Mouse (Mus musculus) midbrain, embryonic 16.5 days (tissue): Measurements from ENCODE around the gene Msrb3. TPM values are rescaled to one million over a fixed set of nuclear protein-coding genes. Genes with fewer than 3 reads are reported as not detected.

Source experiments
- ATAC-seq: fragments of 200-750 bp; cut with Nextera tagmentation; 2 replicates; pipeline ENCODE4 v1.8.0; 2017; ENCODE audit warnings: moderate TSS enrichment
- H3K27ac ChIP-seq: fragments of 300-500 bp; sonication (generic); 2 replicates; pipeline ENCODE4 v1.5.1; 2014; ENCODE audit warnings: mild to moderate bottlenecking, low read length, mixed read lengths
- H3K27me3 ChIP-seq: fragments of 300-500 bp; sonication (generic); 2 replicates; pipeline ENCODE4 v1.6.1; 2014; ENCODE audit warnings: low read depth, low read length, mixed read lengths; ENCODE audit not compliant: control insufficient read depth, insufficient read depth
- H3K36me3 ChIP-seq: fragments of 300-500 bp; sonication (generic); 2 replicates; pipeline ENCODE4 v1.6.1; 2014; ENCODE audit warnings: mild to moderate bottlenecking, low read length, moderate library complexity, mixed read lengths; ENCODE audit not compliant: control insufficient read depth, insufficient read depth
- H3K4me1 ChIP-seq: fragments of 300-500 bp; sonication (generic); 2 replicates; pipeline ENCODE4 v1.6.1; 2014; ENCODE audit warnings: mild to moderate bottlenecking, low read length, mixed read lengths; ENCODE audit not compliant: control insufficient read depth, insufficient read depth
- H3K4me2 ChIP-seq: fragments of 300-500 bp; sonication (generic); 2 replicates; pipeline ENCODE4 v1.6.1; 2014; ENCODE audit warnings: mild to moderate bottlenecking, low read length, mixed read lengths
- H3K4me3 ChIP-seq: fragments of 300-500 bp; sonication (generic); 2 replicates; pipeline ENCODE4 v1.5.1; 2014; ENCODE audit warnings: low read depth, mild to moderate bottlenecking, low read length, moderate library complexity, mixed read lengths
- H3K9ac ChIP-seq: fragments of 300-500 bp; sonication (generic); 2 replicates; pipeline ENCODE4 v1.6.1; 2014; ENCODE audit warnings: low read depth, low read length, mixed read lengths
- H3K9me3 ChIP-seq: fragments of 300-500 bp; sonication (generic); replicated peaks from 2 replicates; pipeline ENCODE4 v1.6.1; 2014; ENCODE audit warnings: mild to moderate bottlenecking, low read length, mixed read lengths; ENCODE audit not compliant: control insufficient read depth, poor library complexity, severe bottlenecking
- WGBS: fragments of 180-500 bp; shearing (Covaris S2); extraction: QIAGEN DNeasy Blood & Tissue Kit; methylation state at CpG from one replicate; pipeline ENCODE4 v1.1.7; 2014; 5-methylcytosine and 5-hydroxymethylcytosine counted together
- polyA plus RNA-seq: library from polyadenylated mRNA; unstranded; fragments of >200 nt; fragmentation: Nextera tagmentation; extraction: Ambion mirVana; gene quantifications from 2 replicates; pipeline ENCODE4 v1.2.1, GENCODE M21; 2015

Msrb3 gene
- polyA plus RNA-seq, 1 experiment from 2014 or later, result 1.0 TPM

- H3K27ac ChIP-seq, result no peak overlapping the region
- WGBS, result 61% methylated on average over 24 of the region's 24 CpGs
- H3K4me1 ChIP-seq, result peaks cover 9% of the 10 kb centered on the region
- no peaks in the 10 kb centered on the region for H3K27me3 ChIP-seq
- H3K9ac ChIP-seq, result no peak overlapping the region
- no peak overlapping the region for H3K4me3 ChIP-seq
- H3K9me3 ChIP-seq, result no peaks in the 10 kb centered on the region
- no peaks in the 10 kb centered on the region for H3K36me3 ChIP-seq
- no peak for ATAC-seq
- peak overlapping the region; percentile 8; the same call in 1 of the 2 replicates for H3K4me2 ChIP-seq
Measured at GRCm38 (mm10) chr10:120811796-120812443, 87.0 kb downstream of the Msrb3 start.

DNA sequence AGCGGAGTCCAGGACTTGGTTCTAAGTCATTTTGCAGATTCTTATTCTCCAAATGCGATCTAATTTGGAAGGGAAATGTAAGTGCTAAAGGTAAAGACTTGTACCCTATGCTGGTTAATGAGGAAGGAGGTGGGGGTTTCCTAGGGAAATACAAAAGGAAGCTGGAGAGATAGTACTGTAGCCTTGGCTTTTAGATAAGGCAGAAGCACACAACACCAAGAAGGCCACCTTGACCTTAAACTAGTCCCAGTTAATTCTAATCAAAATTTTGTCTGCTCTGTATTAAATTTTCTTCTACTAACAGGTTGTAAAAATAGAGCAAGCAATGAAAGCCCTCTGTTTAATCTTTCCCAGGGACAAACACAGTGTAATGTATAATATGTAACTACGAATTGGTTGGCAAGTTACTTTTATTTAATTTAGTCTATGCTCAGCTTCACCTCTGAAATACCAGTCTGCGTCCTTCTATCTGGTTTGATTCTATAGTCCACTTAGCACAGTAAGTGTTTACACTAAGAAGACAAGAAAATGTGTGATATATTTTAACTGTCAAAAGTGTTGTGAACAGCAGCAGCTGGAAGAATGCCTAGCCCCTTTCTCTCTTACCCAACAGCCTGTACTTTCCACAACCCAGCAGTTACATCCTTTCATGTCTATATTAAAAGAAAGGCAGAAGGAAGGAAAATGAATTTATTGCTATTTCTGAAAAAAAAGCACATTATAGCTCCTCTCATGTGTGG lies 87.9 kb downstream of the Msrb3 start:
- H3K27me3 ChIP-seq, result no peaks in the 10 kb centered on the region
- H3K27ac ChIP-seq, result no peak overlapping the region
- no peak overlapping the region for H3K4me3 ChIP-seq
- no peaks in the 10 kb centered on the region for H3K36me3 ChIP-seq
- 80% methylated on average over 4 of the region's 4 CpGs for WGBS
- no peaks in the 10 kb centered on the region for H3K9me3 ChIP-seq
- H3K9ac ChIP-seq, result no peak overlapping the region
- no peak for ATAC-seq
- peaks cover 9% of the 10 kb centered on the region for H3K4me1 ChIP-seq
- H3K4me2 ChIP-seq, result no peak overlapping the region

- no peak overlapping the region for H3K27ac ChIP-seq
- no peaks in the 10 kb centered on the region for H3K36me3 ChIP-seq
- no peak for ATAC-seq
- H3K4me1 ChIP-seq, result peaks cover 9% of the 10 kb centered on the region
- H3K9me3 ChIP-seq, result no peaks in the 10 kb centered on the region
- WGBS, result 29% methylated on average over 14 of the region's 14 CpGs
- no peak overlapping the region for H3K9ac ChIP-seq
- H3K27me3 ChIP-seq, result no peaks in the 10 kb centered on the region
- no peak overlapping the region for H3K4me3 ChIP-seq
- no peak overlapping the region for H3K4me2 ChIP-seq
Measured at GRCm38 (mm10) chr10:120810053-120810696, 88.7 kb downstream of the Msrb3 start.

DNA sequence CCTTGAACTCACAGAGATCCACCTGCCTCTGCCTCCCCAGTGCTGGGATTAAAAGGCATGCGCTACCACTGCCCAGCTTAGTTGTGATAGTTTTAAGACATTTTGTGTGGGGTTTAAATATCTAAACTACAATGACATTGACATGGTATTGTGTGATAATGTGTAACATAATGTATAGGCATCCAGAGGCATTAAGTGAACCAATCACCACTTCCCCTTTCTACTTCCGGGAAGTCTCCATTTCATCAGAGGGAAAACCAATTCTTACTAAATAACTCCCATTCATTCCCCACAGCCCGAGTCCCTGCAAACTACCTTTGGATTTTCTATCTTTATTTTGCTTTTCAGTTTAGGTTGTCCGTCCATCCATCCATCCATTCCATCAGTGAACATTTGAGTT lies 90.7 kb downstream of the Msrb3 start:
- H3K4me2 ChIP-seq, result no peak overlapping the region
- H3K27ac ChIP-seq, result no peak overlapping the region
- H3K36me3 ChIP-seq, result no peaks in the 10 kb centered on the region
- H3K4me1 ChIP-seq, result peaks cover 9% of the 10 kb centered on the region
- 99% methylated on average over 4 of the region's 4 CpGs for WGBS
- no peak for ATAC-seq
- no peak overlapping the region for H3K4me3 ChIP-seq
- no peaks in the 10 kb centered on the region for H3K9me3 ChIP-seq
- H3K27me3 ChIP-seq, result no peaks in the 10 kb centered on the region
- H3K9ac ChIP-seq, result no peak overlapping the region

GRCm38 (mm10) chr10:120801127-120801526 lies 97.8 kb downstream of the Msrb3 start:
- no peaks in the 10 kb centered on the region for H3K4me1 ChIP-seq
- no peaks in the 10 kb centered on the region for H3K9me3 ChIP-seq
- H3K4me2 ChIP-seq, result 0 out of 2 replicates have a peak overlapping the region, but pooled peaks have one; percentile 22
- H3K27me3 ChIP-seq, result no peaks in the 10 kb centered on the region
- no peak overlapping the region for H3K4me3 ChIP-seq
- H3K9ac ChIP-seq, result no peak overlapping the region
- H3K36me3 ChIP-seq, result no peaks in the 10 kb centered on the region
- ATAC-seq, result no peak
- no peak overlapping the region for H3K27ac ChIP-seq
- 30% methylated on average over 6 of the region's 6 CpGs for WGBS

DNA sequence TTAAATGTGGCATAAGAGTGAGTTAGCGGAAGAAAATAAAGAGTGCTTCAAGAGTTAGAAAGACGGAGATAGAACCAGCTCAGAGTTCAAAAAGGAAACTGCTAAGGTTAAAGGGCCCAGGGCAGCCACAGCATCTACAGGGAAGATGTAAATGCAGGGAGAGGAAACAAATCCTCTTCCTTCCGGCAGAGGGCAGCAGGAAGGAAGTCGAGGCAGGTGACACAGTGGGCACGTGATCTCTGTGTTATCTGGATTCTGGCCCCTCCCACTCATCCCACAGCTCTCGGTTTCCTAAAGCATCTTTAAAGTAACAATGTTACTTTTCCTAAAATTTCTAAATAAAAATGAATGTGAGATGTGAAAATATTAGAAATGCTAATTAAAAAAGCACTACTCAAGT lies 99.4 kb downstream of the Msrb3 start:
- no peaks in the 10 kb centered on the region for H3K27me3 ChIP-seq

GRCm38 (mm10) chr10:120796749-120797148 lies 102.2 kb downstream of the Msrb3 start:
- Histone ChIP-seq H3K9ac (no peak overlapping the region), H3K4me1 (no peaks in the 10 kb centered on the region), H3K27ac (no peak overlapping the region), H3K9me3 (no peaks in the 10 kb centered on the region), H3K4me3 (no peak overlapping the region), H3K4me2 (no peak overlapping the region), H3K36me3 (no peaks in the 10 kb centered on the region), H3K27me3 (no peaks in the 10 kb centered on the region)
- WGBS, result 92% methylated on average over 4 of the region's 4 CpGs
- no peak for ATAC-seq

More for the DNA sequence above, 99.4 kb downstream of the Msrb3 start:
- Histone ChIP-seq H3K4me2 (no peak overlapping the region), H3K27ac (no peak overlapping the region), H3K9ac (no peak overlapping the region), H3K36me3 (no peaks in the 10 kb centered on the region), H3K9me3 (no peaks in the 10 kb centered on the region), H3K4me3 (no peak overlapping the region), H3K4me1 (no peaks in the 10 kb centered on the region)
- ATAC-seq, result no peak
- WGBS, result 81% methylated on average over 6 of the region's 6 CpGs

GRCm38 (mm10) chr10:120794391-120794817 lies 104.5 kb downstream of the Msrb3 start:
- Histone ChIP-seq H3K4me1 (no peaks in the 10 kb centered on the region), H3K9ac (no peak overlapping the region), H3K4me2 (no peak overlapping the region), H3K27ac (no peak overlapping the region), H3K27me3 (no peaks in the 10 kb centered on the region), H3K9me3 (no peaks in the 10 kb centered on the region), H3K4me3 (no peak overlapping the region), H3K36me3 (no peaks in the 10 kb centered on the region)
- WGBS, result 42% methylated on average over 13 of the region's 13 CpGs
- no peak for ATAC-seq
